Mouse (Mus musculus) adrenal gland, postnatal 36 days (tissue): Measurements from ENCODE around the gene Mrpl53. TPM values are rescaled to one million over a fixed set of nuclear protein-coding genes. Genes with fewer than 3 reads are reported as not detected.
A peak's percentile ranks its signal among the peaks of the same experiment; 100 is the strongest.

Source experiments
- DNase-seq, 2 experiments: peaks; one replicate each; pipeline ENCODE4 v3.0.0; 2021; ENCODE audit warnings: mixed read lengths in 1 of 2
- microRNA-seq: library from miRNA; unstranded; fragments of <30 nt; microRNA quantifications from one replicate; pipeline ENCODE4 v1.2.0, GENCODE M21; 2021
- total RNA-seq, 2 experiments: library from RNA; stranded (reverse); gene quantifications; 2 replicates each; pipeline ENCODE4 v1.2.3; 2021

The Mrpl53 gene
- total RNA-seq, 2 experiments from 2014 or later: 103 to 109 TPM

GRCm38 (mm10) chr6:83145209-83145608, 36.4 kb downstream of the Mrpl53 start:
- DNase-seq: no peak

- no peak for DNase-seq
Measured at GRCm38 (mm10) chr6:83145805-83146204, 37.0 kb downstream of the Mrpl53 start.

GRCm38 (mm10) chr6:83147280-83147679, 38.4 kb downstream of the Mrpl53 start:
- DNase-seq: peak; percentile 56 to 59

GRCm38 (mm10) chr6:83151721-83152120, 42.9 kb downstream of the Mrpl53 start:
- no peak for DNase-seq

GRCm38 (mm10) chr6:83153038-83153437, 44.2 kb downstream of the Mrpl53 start:
- DNase-seq: no peak

- DNase-seq: no peak
Measured at GRCm38 (mm10) chr6:83153485-83153884, 44.6 kb downstream of the Mrpl53 start.

GRCm38 (mm10) chr6:83155552-83156238, 46.9 kb downstream of the Mrpl53 start:
- DNase-seq: no peak

- peak; percentile 75 to 79 for DNase-seq
Measured at GRCm38 (mm10) chr6:83156259-83156684, 47.4 kb downstream of the Mrpl53 start, which contains the start of the genes Wdr54 and 1700003E16Rik. TSS of gene Wdr54 (minus strand) at chr6:83156397. TSS of gene 1700003E16Rik (plus strand) at chr6:83156404.

- DNase-seq: peak in 1 of 2 experiments; percentile 62
Measured at GRCm38 (mm10) chr6:83159456-83159855, 50.6 kb downstream of the Mrpl53 start.

Small RNA genes lying within 50 kb of the gene (microRNA-seq; reads per million reads assigned to microRNA genes)
- gene Mir3470a: not detected

Other genes starting within 250 kb of the Mrpl53 start
- under 1 TPM; 0.66 to 0.69 TPM for gene Sema4f, start 169.3 kb upstream of the Mrpl53 start, total RNA-seq
- under 1 TPM in 1 of 2 experiments, not detected in 1; 0.13 TPM for gene M1ap, start 162.1 kb upstream of the Mrpl53 start, total RNA-seq
- 10 to 100 TPM in 1 of 2 experiments, 1 to 10 TPM in 1; 9.9 to 13.8 TPM for gene Dok1, start 75.6 kb upstream of the Mrpl53 start, total RNA-seq
- gene Loxl3, start 74.9 kb upstream of the Mrpl53 start, total RNA-seq: 1 to 10 TPM; 3.3 to 3.5 TPM
- gene Aup1, start 54.5 kb upstream of the Mrpl53 start, total RNA-seq: 100 to 1,000 TPM; 173 to 185 TPM
- 10 to 100 TPM; 51.8 to 58.4 TPM for gene Htra2, start 53.8 kb upstream of the Mrpl53 start, total RNA-seq
- gene Dqx1, start 51.2 kb upstream of the Mrpl53 start, total RNA-seq: 1 to 10 TPM; 2.0 to 2.9 TPM
- 1 to 10 TPM; 7.5 to 8.9 TPM for gene Tlx2, start 38.7 kb upstream of the Mrpl53 start, total RNA-seq
- gene Pcgf1, start 31.2 kb upstream of the Mrpl53 start, total RNA-seq: 10 to 100 TPM; 30.9 to 38.9 TPM
- gene Lbx2, start 22.7 kb upstream of the Mrpl53 start, total RNA-seq: 10 to 100 TPM in 1 of 2 experiments, 1 to 10 TPM in 1; 7.9 to 15.5 TPM
- gene Ccdc142, start 7.4 kb upstream of the Mrpl53 start, total RNA-seq: 1 to 10 TPM; 3.6 to 4.1 TPM
- 1 to 10 TPM; 5.2 to 5.9 TPM for gene Gm42688, start 7.4 kb upstream of the Mrpl53 start, total RNA-seq
- gene Mogs, start 6.5 kb downstream of the Mrpl53 start, total RNA-seq: 10 to 100 TPM; 58.3 to 77.1 TPM
- gene Wbp1, start 12.5 kb downstream of the Mrpl53 start, total RNA-seq: 10 to 100 TPM; 69.8 to 90.1 TPM
- gene Ino80b, start 16.4 kb downstream of the Mrpl53 start, total RNA-seq: 10 to 100 TPM; 22.4 to 25.2 TPM
- 10 to 100 TPM in 1 of 2 experiments, 1 to 10 TPM in 1; 5.1 to 14.0 TPM for gene Rtkn, start 26.4 kb downstream of the Mrpl53 start, total RNA-seq
- 1 to 10 TPM; 1.8 to 3.1 TPM for gene Wdr54, start 47.4 kb downstream of the Mrpl53 start, total RNA-seq
- under 1 TPM; 0.43 to 0.66 TPM for gene 1700003E16Rik, start 47.4 kb downstream of the Mrpl53 start, total RNA-seq
- gene Dctn1, start 56.9 kb downstream of the Mrpl53 start, total RNA-seq: 100 to 1,000 TPM; 127 to 132 TPM
- gene Slc4a5, start 110.8 kb downstream of the Mrpl53 start, total RNA-seq: under 1 TPM; 0.07 to 0.17 TPM
- gene Mthfd2, start 216.9 kb downstream of the Mrpl53 start, total RNA-seq: 10 to 100 TPM; 19.1 to 40.5 TPM
- gene Mob1a, start 217.0 kb downstream of the Mrpl53 start, total RNA-seq: 10 to 100 TPM; 76.4 to 78.4 TPM
- gene Bola3, start 240.1 kb downstream of the Mrpl53 start, total RNA-seq: 100 to 1,000 TPM; 177 to 218 TPM